Mouse (Mus musculus): Measurements from ENCODE around the gene Abca5.

GRCm38 (mm10) chr11:110371827-110372226, 34.3 kb upstream of the Abca5 start:
- no peak for TF ChIP-seq CTCF (IDR thresholded peaks at IDR 0.05; ENCODE audit: low read depth, low read length)
- no peak for TF ChIP-seq POLR2A (IDR thresholded peaks at IDR 0.05; ENCODE audit: insufficient read depth, low read length)
- TF ChIP-seq EP300 (IDR thresholded peaks at IDR 0.05; ENCODE audit: insufficient read depth, low read depth, low read length) = peak; percentile 55; the same call in 1 of the 2 replicates

Measured in ES-Bruce4 (cell line).